Mouse (Mus musculus): ENCODE measurements at regions not wholly inside any gene's neighbourhood (a gene's known extent, or its start where the extent isn't known, plus 50 kb on each side); places are given as distances from the start of the nearest gene placed in this dataset.

DNA sequence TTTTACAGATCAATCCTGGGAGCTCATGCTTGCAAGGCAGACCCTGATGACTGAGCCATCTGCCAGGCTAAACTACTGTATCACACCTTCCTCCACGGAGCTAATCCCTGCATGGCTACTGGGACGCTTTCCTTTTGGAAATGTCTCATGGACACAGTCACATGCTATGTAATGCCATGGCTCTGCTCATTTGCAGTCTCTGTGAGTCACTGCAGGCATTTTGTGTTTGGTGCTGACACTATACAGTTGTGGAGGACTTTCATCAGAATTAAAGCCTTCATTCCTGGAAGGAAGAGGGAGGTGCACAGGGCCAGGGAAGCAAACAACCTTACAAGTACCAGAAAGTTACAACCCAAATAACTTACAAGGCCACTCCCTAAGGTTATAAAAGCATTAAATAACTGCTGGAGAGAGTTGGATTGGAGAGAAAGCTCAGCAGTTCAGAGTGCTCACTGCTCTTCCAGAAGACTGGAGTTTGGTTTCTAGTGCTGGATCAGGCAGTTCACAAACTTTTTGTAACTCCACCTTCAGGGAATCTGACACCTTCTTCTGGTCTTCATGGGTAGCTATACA, 544.3 kb upstream of the Hs6st1 start:
- TF ChIP-seq CTCF (conservative IDR thresholded peaks at IDR 0.05; ENCODE audit: low read length): no peak
- no peak for TF ChIP-seq POU5F1 (IDR thresholded peaks at IDR 0.05; ENCODE audit: borderline replicate concordance, low read length)
- TF ChIP-seq NANOG (IDR thresholded peaks at IDR 0.05; ENCODE audit: borderline replicate concordance, low read length): no peak

Measured in E14TG2a.4 (cell line).